Mouse (Mus musculus) gastrocnemius, adult 2 months (tissue): ENCODE results near the gene Itga9. TPM values are rescaled to one million over a fixed set of nuclear protein-coding genes. Genes with fewer than 3 reads are reported as not detected.

Source experiments
- DNase-seq: peaks from one replicate; pipeline ENCODE4 v3.0.0; 2022
- H3K27ac ChIP-seq: fragments of 200-600 bp; 2 replicates; pipeline ENCODE4 v1.8.1; 2022; ENCODE audit warnings: mild to moderate bottlenecking
- H3K4me3 ChIP-seq: fragments of 200-600 bp; 2 replicates; pipeline ENCODE4 v1.8.1; 2022; ENCODE audit warnings: mild to moderate bottlenecking, moderate library complexity
- CTCF ChIP-seq: fragments of 200-600 bp; IDR thresholded peaks from 2 replicates; pipeline ENCODE4 v1.8.1; 2022; ENCODE audit warnings: antibody characterized with exemption, mild to moderate bottlenecking, moderate library complexity
- intact Hi-C: fragments of 180-260 bp; cut with DNase I; formaldehyde crosslinking; loops from one replicate; pipeline ENCODE4 v1.15.1; 2025
- total RNA-seq, 2 experiments: library from RNA; stranded (reverse); gene quantifications; 2 replicates each; pipeline ENCODE4 v1.2.3; 2021

Gene Itga9
- total RNA-seq, 2 experiments from 2014 or later, result 3.0 to 5.7 TPM

DNA sequence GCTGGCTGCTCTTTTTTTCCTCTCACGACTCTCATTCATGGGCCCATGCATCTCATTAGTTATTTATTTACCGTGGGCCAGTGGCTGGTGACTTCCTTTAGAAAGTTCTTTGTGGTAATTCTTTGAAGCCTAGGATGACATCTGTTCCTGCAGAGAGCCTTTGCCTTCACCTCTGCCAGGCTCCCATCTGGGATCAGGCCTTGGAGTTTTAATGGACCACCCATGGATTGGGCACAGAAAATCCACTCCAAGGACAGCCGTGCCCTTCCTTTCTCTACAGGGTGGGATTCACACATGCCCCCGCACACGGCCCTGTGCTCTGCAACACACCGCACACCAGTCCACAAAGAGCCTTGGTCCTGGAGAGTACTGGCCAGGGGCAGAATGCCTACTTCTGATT, 295.4 kb downstream of the Itga9 start:
- DNase-seq, result no peak
- TF ChIP-seq CTCF, result no peak

DNA sequence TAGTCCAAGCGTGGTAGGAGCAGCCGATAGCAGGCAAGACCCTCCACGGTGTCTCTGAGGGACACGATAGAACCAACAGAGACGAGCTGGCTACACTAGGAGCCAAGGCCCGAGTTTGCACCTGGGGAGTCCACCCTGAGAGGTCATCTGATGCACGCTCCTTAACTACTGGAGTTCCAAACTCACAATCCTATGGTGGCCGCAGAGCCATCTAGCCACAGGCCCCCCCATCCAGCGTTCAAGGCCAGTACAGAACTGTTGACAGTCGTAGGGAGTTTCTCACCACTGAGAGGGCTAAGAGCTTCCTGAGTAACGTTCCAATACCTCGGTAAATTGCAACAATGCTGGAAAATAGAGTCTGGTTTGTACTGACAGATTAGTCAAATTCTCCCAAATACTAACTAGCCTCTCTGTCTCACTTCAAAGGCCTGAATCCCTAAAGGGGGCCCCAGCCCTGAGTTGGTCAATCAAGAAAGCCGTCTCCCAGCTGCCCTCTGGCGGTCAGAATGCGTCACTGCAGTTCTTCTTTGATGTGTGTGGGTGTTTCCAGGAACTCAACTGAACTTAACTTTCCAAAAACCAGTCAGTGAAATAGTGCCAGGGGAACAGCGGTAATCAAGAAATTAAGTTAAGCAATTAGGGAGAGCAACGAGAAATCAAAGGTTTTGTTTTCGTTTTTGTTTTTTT, 301.6 kb downstream of the Itga9 start:
- intact Hi-C loops, result loop anchor here (1.0 to 2.0 kb wide), 2 partner anchors 301 to 319 kb away; partner anchors contain the start of gene Itga9
- peak; percentile 78 for DNase-seq
- no peak overlapping the region for H3K4me3 ChIP-seq
- H3K27ac ChIP-seq, result no peak overlapping the region
- TF ChIP-seq CTCF, result peak; percentile 98

More for the DNA sequence above, 295.4 kb downstream of the Itga9 start:
- no peak overlapping the region for H3K27ac ChIP-seq
- intact Hi-C loops, result no loop called here
- H3K4me3 ChIP-seq, result no peak overlapping the region

DNA sequence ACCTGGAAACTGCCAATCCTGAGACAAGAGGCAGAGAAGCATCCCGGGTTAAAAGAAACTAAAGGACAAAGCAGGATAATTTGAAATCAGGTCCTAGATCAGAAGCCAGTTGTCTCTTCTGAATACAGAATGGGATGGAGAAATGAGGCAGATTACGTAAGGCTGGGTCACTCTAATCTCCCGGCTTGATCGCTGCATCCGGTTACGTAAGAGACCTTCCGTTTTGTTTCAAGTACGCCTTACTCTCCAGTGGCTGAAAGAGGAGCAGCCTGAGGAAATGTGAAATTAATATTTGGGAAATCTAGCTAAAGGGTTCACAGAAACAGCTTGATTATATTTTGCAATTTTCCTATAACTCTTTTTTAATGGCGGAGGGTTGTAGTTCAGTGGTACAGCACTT, 306.6 kb downstream of the Itga9 start:
- no peak for DNase-seq
- Histone ChIP-seq H3K27ac (no peak overlapping the region), H3K4me3 (no peak overlapping the region)
- intact Hi-C loops, result no loop called here
- no peak for TF ChIP-seq CTCF

DNA sequence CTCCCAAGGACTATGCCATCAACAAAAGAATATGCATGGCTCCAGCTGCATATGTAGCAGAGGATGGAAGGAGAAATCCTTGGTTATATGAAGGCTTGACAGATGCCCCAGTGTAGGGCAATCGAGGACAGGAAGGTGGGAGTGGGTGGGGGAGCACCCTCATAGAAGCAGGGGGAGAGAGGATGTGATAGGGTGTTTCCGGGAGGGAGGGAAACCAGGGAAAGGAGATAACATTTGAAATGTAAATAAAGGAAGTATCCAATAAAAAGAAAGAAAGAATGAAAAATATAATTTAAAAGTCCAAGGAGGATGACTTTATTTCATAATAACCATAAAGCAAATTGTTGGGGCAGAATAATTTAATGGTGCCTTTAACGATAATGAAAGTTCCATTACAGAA, 307.1 kb downstream of the Itga9 start:
- no peak overlapping the region for H3K4me3 ChIP-seq
- no peak overlapping the region for H3K27ac ChIP-seq
- intact Hi-C loops, result no loop called here
- TF ChIP-seq CTCF, result no peak
- no peak for DNase-seq

DNA sequence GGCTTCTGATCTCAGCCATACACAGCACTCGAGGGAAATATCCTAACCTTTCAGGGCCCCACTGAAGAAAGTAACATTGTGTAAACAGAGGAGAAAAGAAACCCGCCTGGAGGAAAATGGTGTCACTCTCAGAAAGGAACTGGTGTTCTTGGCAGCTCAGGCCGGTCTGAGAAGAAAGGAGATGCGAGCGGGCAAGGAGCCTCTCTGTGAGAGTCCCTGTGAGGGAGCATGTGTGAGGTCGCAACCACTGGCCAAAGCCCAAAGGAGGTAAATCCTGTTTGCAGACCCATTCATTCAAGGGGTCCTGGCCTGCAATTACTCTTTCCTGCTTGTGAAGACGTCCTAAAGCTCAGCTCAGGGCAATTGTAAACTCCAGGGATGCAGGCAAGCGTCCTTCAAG, 308.1 kb downstream of the Itga9 start:
- no peak for DNase-seq
- intact Hi-C loops, result no loop called here
- no peak overlapping the region for H3K4me3 ChIP-seq
- no peak for TF ChIP-seq CTCF
- no peak overlapping the region for H3K27ac ChIP-seq

DNA sequence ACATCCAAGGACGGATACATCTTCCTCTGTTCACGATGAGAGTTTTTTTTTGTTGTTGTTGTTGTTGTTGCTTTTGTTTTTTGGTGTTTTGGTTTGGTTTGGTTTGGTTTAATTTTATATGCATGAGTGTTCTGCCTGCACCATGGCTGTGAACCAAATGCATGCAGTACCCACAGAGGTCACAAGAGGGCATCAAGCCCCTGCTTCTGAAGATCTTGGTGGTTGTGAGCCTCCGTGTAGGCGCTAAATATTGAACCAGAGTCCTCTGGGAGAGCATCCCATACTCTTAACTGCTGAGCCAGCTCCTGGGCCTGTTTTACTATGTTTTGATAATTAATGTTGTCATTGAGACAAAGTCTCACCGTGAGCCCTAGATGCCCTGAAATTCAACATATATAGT, 308.8 kb downstream of the Itga9 start:
- TF ChIP-seq CTCF, result peak; percentile 69
- Histone ChIP-seq H3K27ac (no peak overlapping the region), H3K4me3 (no peak overlapping the region)
- DNase-seq, result no peak
- intact Hi-C loops, result no loop called here

DNA sequence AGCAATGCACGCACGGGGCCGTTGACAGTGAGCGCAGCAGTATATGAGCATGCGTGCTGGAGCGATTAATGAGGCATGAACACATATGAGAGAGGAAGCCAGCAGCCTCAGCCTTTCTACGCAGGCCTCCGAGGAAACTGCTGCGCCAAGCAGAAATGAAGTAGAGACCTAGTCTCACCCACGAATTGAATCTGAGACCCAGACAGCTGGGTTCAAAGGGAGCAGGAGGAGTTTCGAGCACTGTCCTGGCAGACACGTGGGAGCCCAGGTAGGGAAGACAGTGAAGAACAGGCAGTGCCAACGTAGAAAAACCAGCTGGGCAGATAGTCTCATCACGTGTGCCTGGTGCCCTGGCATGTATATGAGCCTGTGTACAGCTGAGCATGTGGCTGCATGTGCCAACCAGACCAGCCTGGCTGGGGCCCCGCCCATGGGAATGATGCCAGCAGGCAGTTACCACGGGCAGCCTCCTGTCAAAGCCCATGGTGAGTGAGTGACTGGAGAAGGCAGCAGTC, 313.2 kb downstream of the Itga9 start:
- TF ChIP-seq CTCF, result no peak
- H3K4me3 ChIP-seq, result no peak overlapping the region
- no peak overlapping the region for H3K27ac ChIP-seq
- DNase-seq, result peak; percentile 49
- intact Hi-C loops, result loop anchor here (1.0 kb wide), 1 partner anchor 148 kb away; no protein-coding TSS in a partner anchor

DNA sequence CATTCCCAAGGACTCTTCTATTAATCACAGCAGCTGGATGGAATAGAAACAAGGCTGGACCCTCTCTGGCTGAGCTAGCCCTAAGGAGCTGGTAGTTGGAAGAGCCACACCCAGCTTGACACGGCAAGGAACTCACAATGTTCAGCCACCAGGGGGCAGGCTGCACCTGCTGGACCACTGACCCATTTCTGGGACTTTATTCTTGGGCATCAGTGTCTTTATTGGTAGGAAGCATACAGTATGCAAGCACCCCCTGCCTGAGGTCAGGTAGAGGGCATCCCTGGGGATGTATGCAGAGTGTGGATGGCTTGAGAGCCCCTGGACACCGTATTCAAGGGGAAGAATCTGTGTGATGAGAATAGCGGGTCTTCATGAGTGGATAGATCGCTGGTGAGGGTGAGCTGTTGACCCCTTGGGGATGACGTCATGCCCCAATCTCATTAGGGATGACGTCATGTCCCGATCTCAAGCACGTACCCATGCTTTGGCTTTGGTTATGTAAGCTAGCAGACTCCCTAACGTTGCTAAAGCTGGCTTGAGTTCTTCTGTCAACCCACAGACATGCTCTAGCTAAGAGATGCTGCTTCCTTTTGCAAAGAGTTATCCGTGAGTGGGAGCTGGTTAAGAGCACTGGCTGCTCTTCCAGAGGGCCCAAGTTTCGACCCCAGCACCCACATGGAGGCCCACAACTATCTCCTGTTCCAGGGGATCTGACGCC, 314.5 kb downstream of the Itga9 start:
- Histone ChIP-seq H3K4me3 (no peak overlapping the region), H3K27ac (no peak overlapping the region)
- peak; percentile 98 for TF ChIP-seq CTCF
- DNase-seq, result peak; percentile 88
- intact Hi-C loops, result loop anchor here (1.0 kb wide), 2 partner anchors 108 to 146 kb away; no protein-coding TSS in a partner anchor

DNA sequence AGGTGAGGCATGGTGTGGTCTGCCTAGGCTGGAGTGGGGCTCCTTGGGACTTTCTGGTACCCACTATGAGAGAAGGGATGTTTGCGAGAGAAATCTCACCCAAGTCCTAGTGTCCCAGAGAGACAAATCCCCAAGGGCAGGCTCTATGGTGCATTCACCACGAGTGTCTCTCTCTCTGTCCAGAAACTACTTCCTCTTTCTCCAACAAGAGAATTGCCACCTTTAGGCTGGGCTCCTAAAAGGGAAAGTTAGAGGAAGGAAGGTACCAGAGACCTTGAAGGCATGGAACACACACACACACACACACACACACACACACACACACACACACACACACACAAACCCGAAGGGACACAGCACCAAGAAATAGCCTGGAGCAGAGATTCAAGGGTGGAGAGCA, 315.4 kb downstream of the Itga9 start:
- DNase-seq, result no peak
- H3K27ac ChIP-seq, result no peak overlapping the region
- no peak for TF ChIP-seq CTCF
- intact Hi-C loops, result loop anchor here (1.0 kb wide), 1 partner anchor 107 kb away; no protein-coding TSS in a partner anchor
- H3K4me3 ChIP-seq, result no peak overlapping the region

DNA sequence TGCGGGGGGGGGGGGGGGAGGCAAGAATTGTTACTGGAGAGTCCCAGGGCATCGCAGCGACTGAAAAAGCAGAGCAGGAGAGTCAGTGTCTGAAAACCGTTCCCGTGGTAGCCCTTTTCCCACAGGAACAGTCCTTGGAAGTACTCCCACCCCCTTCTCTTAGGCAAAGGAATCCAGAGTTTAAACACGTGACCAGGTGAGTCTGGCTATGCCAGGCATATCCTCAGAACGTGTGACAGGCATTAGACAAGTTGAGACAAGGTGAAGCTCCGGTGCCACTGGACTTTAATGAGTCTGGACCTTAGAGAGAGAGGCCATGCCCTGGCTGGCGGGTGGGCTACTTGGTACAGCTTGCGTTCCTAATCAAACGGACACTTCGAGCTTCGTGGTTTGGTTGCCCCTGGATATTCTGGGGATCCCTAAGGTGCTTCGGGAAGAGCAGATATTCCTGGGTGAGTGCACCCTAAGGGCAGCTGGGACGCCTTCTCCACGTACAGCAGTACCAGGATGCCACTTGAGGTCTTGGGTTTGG, 318.1 kb downstream of the Itga9 start:
- no peak for DNase-seq
- Histone ChIP-seq H3K27ac (peak overlapping the region; percentile 85), H3K4me3 (peak overlapping the region; percentile 94)
- TF ChIP-seq CTCF, result no peak
- intact Hi-C loops, result no loop called here

DNA sequence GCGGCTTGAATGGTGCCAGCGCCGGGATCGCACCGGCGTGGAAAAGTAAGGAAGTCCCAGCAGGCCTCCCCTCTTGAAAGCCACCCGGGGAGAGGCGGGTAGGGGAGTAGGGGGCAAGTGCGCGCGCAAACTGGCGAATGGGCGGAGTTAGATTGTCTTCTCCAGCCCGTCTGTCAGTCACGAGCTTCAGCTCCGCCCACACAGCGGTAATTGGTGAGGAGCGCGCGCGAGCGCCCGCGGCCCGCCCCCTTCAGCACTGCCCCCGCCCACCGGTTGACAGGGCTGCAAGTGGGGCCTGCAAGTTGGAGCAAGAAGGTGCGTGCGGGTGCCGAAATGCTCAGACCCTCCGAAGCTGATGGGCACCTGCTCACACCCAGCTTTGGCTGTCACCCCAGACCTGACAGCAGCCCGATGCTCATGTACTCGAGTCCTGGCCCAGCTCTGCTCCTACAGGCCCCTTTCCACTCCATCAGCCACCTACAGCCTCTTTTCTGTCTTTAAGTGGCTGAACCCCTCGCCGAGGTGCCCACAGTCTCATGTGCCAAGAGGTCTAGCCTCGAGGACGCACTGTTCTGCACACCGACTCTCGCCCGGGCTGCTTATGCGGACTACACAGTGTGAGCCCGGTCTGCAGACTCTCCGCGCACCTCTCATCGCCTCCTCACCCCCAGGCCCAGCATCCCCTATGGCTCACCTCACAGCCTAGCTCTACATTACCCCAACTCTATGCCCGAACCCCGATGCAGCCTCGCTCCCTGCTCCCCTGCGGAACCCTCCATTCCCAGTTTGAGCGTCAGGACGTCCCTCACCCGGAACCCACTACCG, 319.0 kb downstream of the Itga9 start:
- TF ChIP-seq CTCF, result no peak

DNA sequence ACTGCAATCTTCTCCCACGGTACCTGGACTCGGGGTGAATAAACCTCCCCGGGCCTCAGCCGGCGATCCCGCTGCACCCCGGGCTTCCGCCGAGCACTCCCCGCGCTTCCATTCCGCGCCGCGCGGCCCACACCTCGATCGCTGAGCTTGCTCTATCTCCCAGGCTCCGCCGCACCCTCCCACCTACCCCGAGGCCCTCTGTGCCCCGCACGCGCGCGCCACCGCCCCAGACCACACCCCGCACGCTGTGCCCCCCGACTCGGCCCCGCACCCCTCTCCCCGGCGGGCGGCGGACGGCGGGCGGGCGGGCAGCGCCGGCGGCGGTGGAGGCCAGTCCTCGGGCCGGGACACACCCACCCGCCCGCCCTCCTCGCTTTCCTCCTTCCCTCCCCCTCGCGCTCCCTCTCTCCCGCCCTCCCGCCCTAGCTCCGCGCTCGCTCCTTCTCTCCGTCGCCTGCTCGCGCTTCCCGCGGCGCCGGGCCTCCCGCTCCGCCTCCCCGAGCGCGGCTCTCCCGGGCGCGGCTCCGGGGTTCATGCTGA, 319.7 kb downstream of the Itga9 start, which contains the start of gene Ctdspl:
Gene Ctdspl, plus strand, starts transcription at position 343 of the 540 bp plus-strand sequence.
- Histone ChIP-seq H3K27ac (peak within 1 kb of the TSS; percentile 85), H3K4me3 (peak within 1 kb of the TSS; percentile 94)
- no peak for TF ChIP-seq CTCF
- DNase-seq, result peak; percentile 75
- intact Hi-C loops, result no loop called here

More for the DNA sequence above, 319.0 kb downstream of the Itga9 start:
- peak; percentile 97 for DNase-seq
- Histone ChIP-seq H3K4me3 (peak overlapping the region; percentile 94), H3K27ac (peak overlapping the region; percentile 85)
- intact Hi-C loops, result no loop called here
